Mouse (Mus musculus) colon, adult 2 months (tissue): Measurements from ENCODE around the gene Zfp609. TPM values are rescaled to one million over a fixed set of nuclear protein-coding genes. Genes with fewer than 3 reads are reported as not detected.

Experiments
- polyA plus RNA-seq: library from polyadenylated mRNA; depleted of rRNA; stranded (reverse); fragments of >200 nt; gene quantifications from 2 replicates; pipeline ENCODE4 v1.2.3, GENCODE M21; 2012; rRNA removed

Gene Zfp609
- polyA plus RNA-seq = 5.9 and 9.5 TPM in 2 replicates

DNA sequence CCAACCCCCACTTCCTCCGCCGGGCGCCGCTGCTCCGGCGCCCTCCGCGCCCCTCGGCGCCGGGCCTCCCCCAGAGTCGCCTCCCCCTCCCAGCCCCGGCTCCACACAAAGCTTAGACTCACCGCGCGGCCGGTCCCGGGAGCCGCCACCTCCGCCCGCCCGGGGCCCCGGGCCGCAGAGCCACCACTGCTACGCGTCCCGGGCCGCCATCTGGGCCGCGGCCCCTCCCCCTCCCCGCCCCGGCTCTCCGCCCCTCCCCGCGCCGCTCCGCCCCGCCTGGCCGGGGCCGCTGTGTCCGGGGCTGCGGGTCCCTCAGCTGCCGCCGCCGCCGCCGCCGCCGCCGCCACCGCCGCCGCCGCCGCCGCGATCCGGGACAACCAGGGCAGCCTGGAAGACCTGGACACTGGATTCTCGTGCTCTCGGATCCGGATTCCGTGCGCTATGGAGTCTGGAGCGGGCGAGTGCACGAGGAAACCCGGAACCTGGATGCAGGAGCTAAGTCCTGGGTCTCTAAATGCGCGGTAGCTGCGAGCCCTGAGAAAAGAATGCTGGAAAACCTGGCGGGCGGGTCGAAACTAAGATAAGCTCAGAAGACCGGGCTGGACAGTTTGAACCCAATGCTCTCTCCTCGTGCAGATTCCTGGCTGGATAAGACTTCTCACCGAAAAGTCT, at the start of gene Zfp609:
Zfp609 (minus strand) TSS at position 221 of the 672 bp plus-strand sequence.

DNA sequence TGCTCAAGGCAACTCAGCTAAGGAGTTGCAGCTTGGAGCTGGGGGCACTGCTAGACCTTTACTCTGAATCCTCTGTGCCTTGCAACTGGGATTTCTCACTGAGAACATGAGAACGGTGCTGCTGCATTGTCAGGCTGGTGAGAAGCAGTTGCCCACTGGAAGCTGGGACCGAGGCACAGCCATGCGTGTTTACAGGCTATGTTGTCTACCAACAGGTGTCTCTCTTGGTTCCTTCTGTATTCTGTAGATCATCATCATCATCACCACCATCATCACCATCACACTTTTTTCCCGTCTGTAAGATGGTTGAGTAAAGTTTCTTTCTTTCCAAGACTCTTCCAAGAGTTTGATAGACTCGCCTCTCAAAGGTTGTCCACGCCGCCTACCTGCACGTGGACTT, 159.7 kb downstream of the Zfp609 start, which contains the start of gene Oaz2:
Oaz2 (plus strand) TSS at position 301 of the 400 bp plus-strand sequence.

Other genes with a start within 250 kb of the Zfp609 start
- 13.8 and 17.2 TPM in 2 replicates for gene Plekho2, start 247.5 kb downstream of the Zfp609 start, polyA plus RNA-seq
- gene Pif1, start 240.4 kb downstream of the Zfp609 start, polyA plus RNA-seq = 3.1 and 4.6 TPM in 2 replicates
- gene Rbpms2, start 197.9 kb downstream of the Zfp609 start, polyA plus RNA-seq = 45.0 and 57.6 TPM in 2 replicates
- 82.2 and 94.7 TPM in 2 replicates for gene Oaz2, start 159.6 kb downstream of the Zfp609 start, polyA plus RNA-seq
- 1.5 and 1.9 TPM in 2 replicates for gene Pclaf, start 62.7 kb upstream of the Zfp609 start, polyA plus RNA-seq
- 3.5 and 4.5 TPM in 2 replicates for gene Trip4, start 81.2 kb upstream of the Zfp609 start, polyA plus RNA-seq
- gene Csnk1g1, start 81.4 kb upstream of the Zfp609 start, polyA plus RNA-seq = 3.9 TPM in 2 replicates
- gene Ppib, start 232.7 kb upstream of the Zfp609 start, polyA plus RNA-seq = 180 and 204 TPM in 2 replicates
- gene Snx22, start 242.2 kb upstream of the Zfp609 start, polyA plus RNA-seq = 1.4 TPM in 2 replicates